Mouse (Mus musculus): Measurements from ENCODE around the gene Dnah12. TPM values are rescaled to one million over a fixed set of nuclear protein-coding genes. Genes with fewer than 3 reads are reported as not detected.
"Not testable (repeated sequence)": the region's sequence is repeated elsewhere in the genome, so short reads cannot be mapped to it uniquely, and the experiment has no call there.

The Dnah12 gene
- polyA plus RNA-seq, 1 experiment from 2014 or later = 0.06 TPM

DNA sequence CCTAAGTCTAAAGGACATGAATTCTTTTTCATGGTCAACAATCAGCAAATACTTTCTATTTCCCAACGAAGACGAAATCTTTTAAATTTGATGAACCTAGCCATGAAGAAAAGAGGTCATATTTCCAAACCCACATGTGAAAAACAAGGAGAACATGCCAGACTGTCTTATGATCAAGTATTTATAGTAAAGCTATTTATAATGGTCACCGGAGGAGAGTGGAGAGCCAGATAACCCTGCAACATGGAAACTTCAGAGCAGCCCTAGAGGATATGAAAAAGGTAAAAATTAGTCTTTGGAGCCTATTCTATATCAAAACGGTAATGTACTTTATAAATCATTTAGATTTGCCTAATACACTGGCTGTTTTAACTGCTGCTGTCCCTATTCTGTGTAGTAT, 201.3 kb downstream of the Dnah12 start, which contains the start of gene Asb14:
Asb14 (plus strand) TSS at position 166 of the 400 bp plus-strand sequence.
- WGBS = 88% methylated on average over 4 of the region's 4 CpGs
- no peak within 1 kb of the TSS for H3K4me2 ChIP-seq (replicated peaks)
- no peak for ATAC-seq (ENCODE audit: low FRiP score, low read depth)
- no peak within 1 kb of the TSS for H3K4me3 ChIP-seq
- no peak within 1 kb of the TSS for H3K9ac ChIP-seq
- no peaks in the 10 kb centered on the region for H3K27me3 ChIP-seq
- no peak within 1 kb of the TSS for H3K27ac ChIP-seq
- no peaks in the 10 kb centered on the region for H3K4me1 ChIP-seq
- H3K36me3 ChIP-seq = no peaks in the 10 kb centered on the region
- no peaks in the 10 kb centered on the region for H3K9me3 ChIP-seq

DNA sequence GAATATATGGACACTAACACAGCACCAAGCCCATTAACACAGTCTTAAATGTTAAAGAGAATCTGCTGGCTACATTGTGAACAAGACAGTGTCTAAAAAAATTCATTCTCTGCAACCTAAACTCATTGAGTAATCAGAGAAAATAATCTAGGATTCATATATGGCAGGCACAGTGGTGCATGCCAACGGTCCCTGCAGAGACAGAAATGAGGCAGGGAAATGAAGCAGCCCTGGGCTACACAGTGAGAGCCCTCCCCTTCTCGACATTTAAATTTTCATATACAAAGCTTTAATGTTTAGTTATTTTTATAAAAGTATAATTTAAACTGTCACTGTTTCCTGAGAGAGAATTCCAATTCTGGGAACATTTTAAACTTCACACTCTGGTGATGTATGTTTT, 206.4 kb downstream of the Dnah12 start:
- Histone ChIP-seq H3K4me3 (no peak overlapping the region), H3K4me2 (replicated peaks) (no peak overlapping the region), H3K27ac (no peak overlapping the region), H3K4me1 (no peaks in the 10 kb centered on the region), H3K36me3 (no peaks in the 10 kb centered on the region), H3K9ac (no peak overlapping the region), H3K27me3 (no peaks in the 10 kb centered on the region), H3K9me3 (no peaks in the 10 kb centered on the region)
- ATAC-seq (ENCODE audit: low FRiP score, low read depth) = no peak
- 80% methylated on average over 2 of the region's 2 CpGs for WGBS

DNA sequence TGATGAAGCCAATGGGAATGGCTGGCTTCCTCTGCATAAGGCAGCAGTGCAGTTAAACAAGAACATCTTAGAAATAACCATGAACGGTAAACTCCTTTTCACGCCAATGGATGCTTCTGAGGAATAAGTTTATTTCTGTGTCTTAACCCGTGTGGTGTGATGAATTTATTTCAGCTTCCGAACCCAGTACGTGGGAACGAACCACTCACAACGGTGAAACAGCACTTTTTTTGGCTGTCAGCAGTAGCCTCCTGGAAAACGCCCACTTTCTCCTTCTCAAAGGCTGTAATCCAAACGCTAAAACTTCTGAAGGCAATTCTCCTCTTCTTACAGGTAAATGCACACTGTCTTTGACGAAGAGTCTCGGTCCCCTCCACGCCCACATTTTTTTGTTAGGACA, 207.8 kb downstream of the Dnah12 start:
- H3K27me3 ChIP-seq = no peaks in the 10 kb centered on the region
- H3K9me3 ChIP-seq = no peaks in the 10 kb centered on the region
- no peak for ATAC-seq (ENCODE audit: low FRiP score, low read depth)
- WGBS = 84% methylated on average over 12 of the region's 12 CpGs
- no peak overlapping the region for H3K9ac ChIP-seq
- H3K4me2 ChIP-seq (replicated peaks) = no peak overlapping the region
- H3K4me3 ChIP-seq = no peak overlapping the region
- H3K4me1 ChIP-seq = no peaks in the 10 kb centered on the region
- H3K27ac ChIP-seq = no peak overlapping the region
- no peaks in the 10 kb centered on the region for H3K36me3 ChIP-seq

DNA sequence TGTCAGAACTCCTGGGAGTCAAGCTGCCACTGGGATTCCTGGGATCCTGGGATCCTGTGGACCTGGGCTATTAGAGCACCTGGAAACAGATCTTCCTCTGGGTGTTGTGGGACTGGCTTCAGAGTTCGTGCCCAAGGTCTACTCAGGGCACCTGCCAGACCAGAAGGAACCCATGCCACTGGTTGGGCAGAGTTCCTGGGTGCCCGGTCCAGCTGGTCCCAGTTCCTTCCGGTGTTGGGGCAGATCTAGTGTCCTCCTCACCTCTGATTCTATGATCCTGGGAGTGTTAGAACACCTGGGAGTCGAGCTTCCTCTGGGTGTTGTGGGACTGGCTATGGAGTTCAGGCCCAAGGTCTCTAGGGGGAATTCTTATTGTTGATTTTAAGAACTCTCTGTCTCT, 214.3 kb downstream of the Dnah12 start:
- no peaks in the 10 kb centered on the region for H3K36me3 ChIP-seq
- no peak overlapping the region for H3K4me3 ChIP-seq
- H3K27me3 ChIP-seq = no peaks in the 10 kb centered on the region
- H3K9ac ChIP-seq = no peak overlapping the region
- H3K4me1 ChIP-seq = no peaks in the 10 kb centered on the region
- H3K9me3 ChIP-seq = no peaks in the 10 kb centered on the region
- WGBS = 89% methylated on average over 4 of the region's 4 CpGs
- no peak for ATAC-seq (ENCODE audit: low FRiP score, low read depth)
- no peak overlapping the region for H3K27ac ChIP-seq
- H3K4me2 ChIP-seq (replicated peaks) = no peak overlapping the region

DNA sequence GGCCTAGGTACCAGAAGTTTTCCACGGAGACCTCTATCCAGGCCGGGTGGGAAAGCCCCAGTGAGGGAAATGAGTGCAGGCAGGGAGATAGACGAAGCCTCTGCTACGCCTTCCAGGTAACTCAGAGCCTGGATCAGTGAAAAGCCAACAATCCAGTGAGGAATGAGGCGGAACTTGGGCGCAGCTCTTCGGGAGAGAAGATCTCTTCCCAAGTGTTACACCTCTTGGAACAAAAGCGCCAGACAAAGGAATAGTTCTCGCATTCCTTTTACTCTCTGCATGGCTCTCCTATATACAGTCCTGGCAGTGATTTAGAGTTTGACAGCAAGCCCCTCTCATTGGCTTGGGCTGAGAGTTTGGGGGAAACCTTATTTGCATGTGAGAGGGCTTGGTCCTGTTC, 217.4 kb downstream of the Dnah12 start:
- H3K36me3 ChIP-seq; H3K4me2 ChIP-seq (replicated peaks); H3K27me3 ChIP-seq; ATAC-seq (ENCODE audit: low FRiP score, low read depth); H3K9ac ChIP-seq; H3K4me3 ChIP-seq; H3K9me3 ChIP-seq; H3K27ac ChIP-seq; H3K4me1 ChIP-seq: not testable (repeated sequence)
- 54% methylated on average over 9 of the region's 9 CpGs for WGBS

DNA sequence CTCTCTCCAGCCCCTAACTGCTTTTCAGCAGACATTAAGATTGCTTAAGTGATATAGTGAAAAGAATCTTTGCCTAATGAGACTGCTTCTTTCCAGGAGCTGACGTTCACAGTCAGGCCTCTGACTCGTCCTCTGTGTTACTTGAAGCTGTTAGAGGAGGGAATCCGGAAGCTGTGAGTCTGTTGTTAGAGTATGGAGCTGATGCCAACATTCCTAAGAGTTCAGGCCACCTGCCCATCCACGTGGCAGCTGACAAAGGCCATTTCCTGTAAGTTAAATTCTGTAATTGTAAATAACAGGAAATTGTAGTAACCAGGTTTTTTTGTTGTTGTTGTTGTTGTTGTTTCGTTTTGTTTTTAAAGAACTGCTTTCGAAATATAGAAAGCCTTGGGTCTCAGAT, 218.1 kb downstream of the Dnah12 start:
- Histone ChIP-seq H3K36me3 (no peaks in the 10 kb centered on the region; the same call in 1 of the 2 replicates), H3K9me3 (no peaks in the 10 kb centered on the region), H3K27me3 (no peaks in the 10 kb centered on the region), H3K4me3 (no peak overlapping the region), H3K4me1 (no peaks in the 10 kb centered on the region), H3K9ac (no peak overlapping the region), H3K4me2 (replicated peaks) (no peak overlapping the region), H3K27ac (no peak overlapping the region)
- 69% methylated on average over 6 of the region's 6 CpGs for WGBS
- no peak for ATAC-seq (ENCODE audit: low FRiP score, low read depth)

DNA sequence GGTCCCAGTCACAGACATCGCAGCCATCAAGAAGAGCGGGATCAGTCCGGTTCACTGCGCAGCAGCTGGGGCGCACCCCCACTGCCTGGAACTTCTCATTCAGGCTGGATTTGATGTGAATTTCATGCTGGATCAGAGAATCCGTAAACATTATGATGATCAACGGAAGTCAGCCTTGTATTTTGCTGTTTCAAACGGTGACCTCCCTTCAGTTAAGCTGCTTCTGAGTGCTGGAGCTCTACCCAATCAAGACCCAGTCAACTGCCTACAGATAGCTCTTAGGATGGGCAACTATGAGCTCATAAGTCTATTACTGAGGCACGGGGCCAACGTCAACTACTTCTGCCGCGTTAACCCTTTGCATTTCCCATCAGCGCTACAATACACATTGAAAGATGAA, 218.8 kb downstream of the Dnah12 start:
- H3K27ac ChIP-seq = no peak overlapping the region
- H3K4me3 ChIP-seq = no peak overlapping the region
- H3K4me2 ChIP-seq (replicated peaks) = no peak overlapping the region
- no peaks in the 10 kb centered on the region for H3K9me3 ChIP-seq
- no peak for ATAC-seq (ENCODE audit: low FRiP score, low read depth)
- no peaks in the 10 kb centered on the region; the same call in 1 of the 2 replicates for H3K36me3 ChIP-seq
- H3K27me3 ChIP-seq = no peaks in the 10 kb centered on the region
- 89% methylated on average over 13 of the region's 13 CpGs for WGBS
- no peaks in the 10 kb centered on the region for H3K4me1 ChIP-seq
- H3K9ac ChIP-seq = no peak overlapping the region

DNA sequence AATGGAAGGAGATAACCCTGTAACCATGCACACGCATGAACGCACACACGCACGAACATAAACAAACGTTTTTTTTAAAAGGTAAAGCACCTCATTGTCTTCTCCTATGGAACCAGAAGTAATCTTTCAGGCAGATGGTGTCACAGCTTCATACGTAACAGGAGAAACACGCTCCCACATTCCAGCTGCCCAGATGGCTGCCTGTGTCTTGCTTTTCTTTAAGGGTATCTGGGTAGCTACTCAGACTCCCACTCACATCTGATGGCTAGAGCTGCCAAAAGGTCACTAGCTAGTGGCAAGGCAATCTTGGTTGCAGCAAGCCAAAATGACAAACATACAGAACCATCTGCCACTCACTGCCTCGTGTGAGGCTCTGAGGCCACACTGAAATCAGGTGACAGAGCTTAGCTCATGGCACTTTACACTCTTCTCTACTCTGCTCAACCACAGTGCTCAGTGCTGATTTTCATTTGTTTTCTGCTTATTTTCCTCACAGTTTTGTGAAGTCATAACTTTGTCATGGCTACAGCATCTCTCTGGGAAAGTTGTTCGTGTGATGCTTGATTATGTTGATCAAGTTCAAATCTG, 220.7 kb downstream of the Dnah12 start:
- ATAC-seq (ENCODE audit: low FRiP score, low read depth) = no peak
- H3K9ac ChIP-seq = no peak overlapping the region
- no peak overlapping the region for H3K27ac ChIP-seq
- H3K4me2 ChIP-seq (replicated peaks) = no peak overlapping the region
- H3K36me3 ChIP-seq = peaks cover 5% of the 10 kb centered on the region
- no peaks in the 10 kb centered on the region for H3K4me1 ChIP-seq
- 86% methylated on average over 9 of the region's 9 CpGs for WGBS
- no peak overlapping the region for H3K4me3 ChIP-seq
- no peaks in the 10 kb centered on the region for H3K9me3 ChIP-seq
- no peaks in the 10 kb centered on the region for H3K27me3 ChIP-seq

DNA sequence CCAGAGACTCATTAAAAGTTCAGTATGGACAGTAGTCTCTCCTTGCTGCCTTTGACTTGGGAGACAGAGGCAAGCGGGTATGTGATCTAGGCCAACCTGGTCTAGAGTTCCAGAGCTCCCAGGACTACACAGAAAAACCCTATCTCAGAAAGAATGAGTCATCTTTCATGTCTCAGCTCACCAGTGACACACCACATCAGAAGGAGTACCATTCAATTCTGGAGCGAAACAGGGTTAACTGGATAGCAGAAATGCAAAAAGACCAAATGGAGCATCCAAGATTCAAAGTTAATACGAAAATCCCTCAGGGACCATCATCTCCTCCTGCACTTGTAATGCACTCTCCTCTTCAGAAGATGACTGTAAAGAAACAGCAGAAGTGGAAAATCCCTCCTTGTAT, 226.2 kb downstream of the Dnah12 start:
- no peak overlapping the region for H3K27ac ChIP-seq
- no peak for ATAC-seq (ENCODE audit: low FRiP score, low read depth)
- peaks cover 46% of the 10 kb centered on the region for H3K36me3 ChIP-seq
- no peak overlapping the region for H3K9ac ChIP-seq
- H3K4me2 ChIP-seq (replicated peaks) = no peak overlapping the region
- no peaks in the 10 kb centered on the region for H3K4me1 ChIP-seq
- no peaks in the 10 kb centered on the region for H3K9me3 ChIP-seq
- H3K27me3 ChIP-seq = no peaks in the 10 kb centered on the region
- no peak overlapping the region for H3K4me3 ChIP-seq
- WGBS = 97% methylated on average over 3 of the region's 3 CpGs

DNA sequence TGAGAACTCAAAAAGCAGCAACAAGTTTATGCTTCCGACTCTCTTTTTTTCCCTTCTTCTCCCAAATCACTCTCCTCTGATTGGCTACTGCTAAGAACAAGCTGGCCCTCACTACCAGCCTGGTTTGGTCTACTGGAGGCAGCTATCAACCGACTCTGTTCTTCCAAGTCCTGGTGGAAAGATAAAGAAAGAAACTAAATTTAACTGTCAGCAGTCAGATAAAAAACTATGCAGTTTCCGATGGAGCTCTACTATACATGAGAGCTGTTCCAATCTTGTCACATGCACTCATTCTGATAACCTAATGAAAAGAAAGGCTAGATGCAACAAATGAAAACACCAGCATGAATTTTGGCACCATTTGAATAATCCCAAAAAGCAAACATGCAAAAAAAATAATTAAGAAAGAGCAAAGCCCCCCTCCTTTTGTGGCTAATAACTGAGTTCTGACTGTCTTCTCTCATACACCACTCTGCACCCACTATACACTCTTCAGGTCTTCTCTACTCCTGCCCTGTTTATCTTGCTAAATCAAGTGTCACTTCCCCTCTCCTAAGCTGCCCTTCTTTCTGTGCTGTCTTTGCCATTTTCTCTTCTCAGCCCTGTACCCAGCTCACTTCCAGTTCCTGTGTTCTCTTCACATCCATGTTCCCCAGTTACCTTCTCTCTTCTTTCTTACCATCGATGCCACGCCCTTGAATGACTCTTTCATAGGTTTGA, 230.8 kb downstream of the Dnah12 start:
- H3K4me1 ChIP-seq = no peaks in the 10 kb centered on the region
- H3K36me3 ChIP-seq = peaks cover 73% of the 10 kb centered on the region
- WGBS = 93% methylated on average over 5 of the region's 5 CpGs
- no peaks in the 10 kb centered on the region for H3K27me3 ChIP-seq
- no peak overlapping the region for H3K4me2 ChIP-seq (replicated peaks)
- no peak for ATAC-seq (ENCODE audit: low FRiP score, low read depth)
- no peaks in the 10 kb centered on the region for H3K9me3 ChIP-seq
- no peak overlapping the region for H3K27ac ChIP-seq
- H3K4me3 ChIP-seq = no peak overlapping the region
- no peak overlapping the region for H3K9ac ChIP-seq

DNA sequence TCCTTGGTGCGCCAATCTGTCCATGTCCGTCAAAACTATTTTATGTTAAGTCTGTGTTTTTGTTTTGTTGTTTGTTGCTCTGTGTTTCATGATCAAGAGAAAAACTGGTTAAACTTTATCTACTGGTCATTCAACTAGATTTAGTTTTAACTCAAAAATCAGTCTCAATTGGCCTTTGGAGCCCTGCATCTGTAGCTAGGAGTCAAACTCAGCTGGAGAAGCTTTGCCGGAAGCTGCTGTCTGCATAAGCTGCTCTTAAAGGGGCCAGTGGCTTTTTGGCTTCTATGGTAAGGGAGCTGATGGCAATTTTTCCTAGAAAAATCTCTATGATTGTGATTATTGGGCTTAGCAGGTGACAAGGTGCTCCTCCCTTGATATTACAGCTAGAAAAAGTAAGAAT, 241.8 kb downstream of the Dnah12 start:
- Histone ChIP-seq H3K4me1 (no peaks in the 10 kb centered on the region), H3K9me3 (no peaks in the 10 kb centered on the region), H3K27ac (no peak overlapping the region), H3K9ac (no peak overlapping the region), H3K4me3 (no peak overlapping the region), H3K27me3 (no peaks in the 10 kb centered on the region), H3K36me3 (peaks cover 49% of the 10 kb centered on the region), H3K4me2 (replicated peaks) (no peak overlapping the region)
- no peak for ATAC-seq (ENCODE audit: low FRiP score, low read depth)
- WGBS = 93% methylated on average over 3 of the region's 3 CpGs

DNA sequence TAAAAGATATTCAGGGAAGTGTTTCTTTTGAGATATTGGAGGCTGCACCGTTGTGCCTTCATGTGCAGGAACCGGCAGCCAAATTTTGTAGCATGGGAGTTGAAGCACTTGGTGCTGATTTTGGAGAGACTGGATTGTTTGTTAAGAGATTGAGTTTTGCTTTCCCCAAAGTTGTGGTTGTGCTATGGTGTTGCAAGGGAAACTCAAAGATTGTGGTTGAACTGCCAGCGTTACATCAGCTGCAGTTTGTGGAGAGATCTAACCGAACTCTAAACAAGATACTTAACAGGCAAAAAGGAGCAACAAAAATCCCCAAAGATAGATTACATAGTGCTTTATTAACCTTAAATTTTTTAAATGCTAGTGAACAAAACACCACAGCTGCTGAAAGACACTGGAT, 242.5 kb downstream of the Dnah12 start:
- Histone ChIP-seq H3K9ac (no peak overlapping the region), H3K36me3 (peaks cover 53% of the 10 kb centered on the region), H3K27me3 (no peaks in the 10 kb centered on the region), H3K4me1 (no peaks in the 10 kb centered on the region), H3K4me3 (no peak overlapping the region), H3K4me2 (replicated peaks) (no peak overlapping the region), H3K27ac (no peak overlapping the region), H3K9me3 (no peaks in the 10 kb centered on the region)
- WGBS = 93% methylated on average over 4 of the region's 4 CpGs
- no peak for ATAC-seq (ENCODE audit: low FRiP score, low read depth)

All from limb, embryonic 13.5 days (tissue).